Mouse (Mus musculus): ENCODE measurements at regions not wholly inside any gene's neighbourhood (a gene's known extent, or its start where the extent isn't known, plus 50 kb on each side); places are given as distances from the start of the nearest gene placed in this dataset.

- TF ChIP-seq CTCF (IDR thresholded peaks at IDR 0.05), result no peak
- 49% methylated on average over 7 of the region's 7 CpGs for WGBS
- H3K4me2 ChIP-seq (ENCODE audit: low read depth, low read length, poor library complexity, severe bottlenecking), result no peak overlapping the region
- no peak overlapping the region for H3K4me3 ChIP-seq (ENCODE audit: low read depth, low read length)
- no peak for DNase-seq (ENCODE audit: low spot score)
- H3K27ac ChIP-seq (ENCODE audit: low read depth, low read length), result no peak overlapping the region
- H3K27me3 ChIP-seq (ENCODE audit: insufficient read depth, low read length), result no peaks in the 10 kb centered on the region
- no peak for ATAC-seq (ENCODE audit: low FRiP score)
- no peak overlapping the region for H3K9ac ChIP-seq (replicated peaks; ENCODE audit: low read length, poor library complexity, severe bottlenecking)
- H3K36me3 ChIP-seq (ENCODE audit: insufficient read depth, low read length), result no peaks in the 10 kb centered on the region
- no peaks in the 10 kb centered on the region for H3K9me3 ChIP-seq (ENCODE audit: low read length)
- H3K4me1 ChIP-seq (ENCODE audit: insufficient read depth, low read length), result no peaks in the 10 kb centered on the region
Observed at GRCm38 (mm10) chr9:115507131-115507689, 197.0 kb upstream of the Stt3b start.

- Histone ChIP-seq H3K9ac (replicated peaks; ENCODE audit: low read length, poor library complexity, severe bottlenecking) (no peak overlapping the region), H3K36me3 (ENCODE audit: insufficient read depth, low read length) (no peaks in the 10 kb centered on the region), H3K4me3 (ENCODE audit: low read depth, low read length) (no peak overlapping the region), H3K27me3 (ENCODE audit: insufficient read depth, low read length) (no peaks in the 10 kb centered on the region), H3K27ac (ENCODE audit: low read depth, low read length) (no peak overlapping the region), H3K9me3 (ENCODE audit: low read length) (peaks cover 12% of the 10 kb centered on the region; the same call in 1 of the 2 replicates), H3K4me2 (ENCODE audit: low read depth, low read length, poor library complexity, severe bottlenecking) (peak overlapping the region; percentile 10; the same call in 1 of the 2 replicates), H3K4me1 (ENCODE audit: insufficient read depth, low read length) (no peaks in the 10 kb centered on the region)
- TF ChIP-seq CTCF (IDR thresholded peaks at IDR 0.05), result no peak
- no peak for DNase-seq (ENCODE audit: low spot score)
- no peak for ATAC-seq (ENCODE audit: low FRiP score)
- WGBS, result 42% methylated on average over 16 of the region's 16 CpGs
Observed at GRCm38 (mm10) chr9:115512835-115513629, 202.8 kb upstream of the Stt3b start.

- Histone ChIP-seq H3K27me3 (ENCODE audit: insufficient read depth, low read length) (no peaks in the 10 kb centered on the region), H3K4me1 (ENCODE audit: insufficient read depth, low read length) (no peaks in the 10 kb centered on the region), H3K9ac (replicated peaks; ENCODE audit: low read length, poor library complexity, severe bottlenecking) (no peak overlapping the region), H3K36me3 (ENCODE audit: insufficient read depth, low read length) (no peaks in the 10 kb centered on the region), H3K4me3 (ENCODE audit: low read depth, low read length) (no peak overlapping the region), H3K9me3 (ENCODE audit: low read length) (peaks cover 12% of the 10 kb centered on the region; the same call in 1 of the 2 replicates), H3K27ac (ENCODE audit: low read depth, low read length) (no peak overlapping the region), H3K4me2 (ENCODE audit: low read depth, low read length, poor library complexity, severe bottlenecking) (no peak overlapping the region)
- TF ChIP-seq CTCF (IDR thresholded peaks at IDR 0.05), result no peak
- ATAC-seq (ENCODE audit: low FRiP score), result no peak
- no peak for DNase-seq (ENCODE audit: low spot score)
Observed at GRCm38 (mm10) chr9:115517903-115518302, 207.7 kb upstream of the Stt3b start.

- no peaks in the 10 kb centered on the region for H3K36me3 ChIP-seq (ENCODE audit: insufficient read depth, low read length)
- 0 out of 2 replicates have a peak, but pooled peaks cover 3% of the 10 kb centered on the region for H3K4me1 ChIP-seq (ENCODE audit: insufficient read depth, low read length)
- ATAC-seq (ENCODE audit: low FRiP score), result no peak
- no peaks in the 10 kb centered on the region for H3K27me3 ChIP-seq (ENCODE audit: insufficient read depth, low read length)
- no peak overlapping the region for H3K4me2 ChIP-seq (ENCODE audit: low read depth, low read length, poor library complexity, severe bottlenecking)
- H3K4me3 ChIP-seq (ENCODE audit: low read depth, low read length), result no peak overlapping the region
- WGBS, result 51% methylated on average over 3 of the region's 3 CpGs
- no peak for TF ChIP-seq CTCF (IDR thresholded peaks at IDR 0.05)
- H3K9me3 ChIP-seq (ENCODE audit: low read length), result no peaks in the 10 kb centered on the region
- H3K9ac ChIP-seq (replicated peaks; ENCODE audit: low read length, poor library complexity, severe bottlenecking), result no peak overlapping the region
- no peak for DNase-seq (ENCODE audit: low spot score)
- no peak overlapping the region for H3K27ac ChIP-seq (ENCODE audit: low read depth, low read length)
Observed at GRCm38 (mm10) chr9:115524161-115524560, 213.9 kb upstream of the Stt3b start.

- Histone ChIP-seq H3K27ac (ENCODE audit: low read depth, low read length) (no peak overlapping the region), H3K4me3 (ENCODE audit: low read depth, low read length) (no peak overlapping the region), H3K9ac (replicated peaks; ENCODE audit: low read length, poor library complexity, severe bottlenecking) (no peak overlapping the region), H3K9me3 (ENCODE audit: low read length) (no peaks in the 10 kb centered on the region), H3K4me1 (ENCODE audit: insufficient read depth, low read length) (0 out of 2 replicates have a peak, but pooled peaks cover 3% of the 10 kb centered on the region), H3K36me3 (ENCODE audit: insufficient read depth, low read length) (no peaks in the 10 kb centered on the region), H3K27me3 (ENCODE audit: insufficient read depth, low read length) (no peaks in the 10 kb centered on the region), H3K4me2 (ENCODE audit: low read depth, low read length, poor library complexity, severe bottlenecking) (no peak overlapping the region)
- WGBS, result 50% methylated on average over 5 of the region's 5 CpGs
- DNase-seq (ENCODE audit: low spot score) (no peak), ATAC-seq (ENCODE audit: low FRiP score) (no peak)
- no peak for TF ChIP-seq CTCF (IDR thresholded peaks at IDR 0.05)
Observed at GRCm38 (mm10) chr9:115524591-115524990, 214.4 kb upstream of the Stt3b start.

- Histone ChIP-seq H3K27ac (ENCODE audit: low read depth, low read length) (no peak overlapping the region), H3K4me1 (ENCODE audit: insufficient read depth, low read length) (0 out of 2 replicates have a peak, but pooled peaks cover 3% of the 10 kb centered on the region), H3K4me3 (ENCODE audit: low read depth, low read length) (no peak overlapping the region), H3K36me3 (ENCODE audit: insufficient read depth, low read length) (no peaks in the 10 kb centered on the region), H3K4me2 (ENCODE audit: low read depth, low read length, poor library complexity, severe bottlenecking) (no peak overlapping the region), H3K9ac (replicated peaks; ENCODE audit: low read length, poor library complexity, severe bottlenecking) (no peak overlapping the region), H3K9me3 (ENCODE audit: low read length) (no peaks in the 10 kb centered on the region), H3K27me3 (ENCODE audit: insufficient read depth, low read length) (no peaks in the 10 kb centered on the region)
- 86% methylated on average over 4 of the region's 4 CpGs for WGBS
- no peak for ATAC-seq (ENCODE audit: low FRiP score)
- no peak for TF ChIP-seq CTCF (IDR thresholded peaks at IDR 0.05)
- DNase-seq (ENCODE audit: low spot score), result no peak
Observed at GRCm38 (mm10) chr9:115526322-115526721, 216.1 kb upstream of the Stt3b start.
